Mouse (Mus musculus) E14TG2a.4 (cell line): ENCODE measurements at regions not wholly inside any gene's neighbourhood (a gene's known extent, or its start where the extent isn't known, plus 50 kb on each side); places are given as distances from the start of the nearest gene placed in this dataset.

Experiments
- H3K27me3 ChIP-seq: 2 replicates; pipeline ENCODE4 v1.6.1; 2014; ENCODE audit warnings: low read length, control low read depth; ENCODE audit not compliant: insufficient read depth
- H3K36me3 ChIP-seq: 2 replicates; pipeline ENCODE4 v1.6.1; 2014; ENCODE audit warnings: low read length, control low read depth; ENCODE audit not compliant: insufficient read depth
- H3K4me1 ChIP-seq: replicated peaks from 2 replicates; pipeline ENCODE4 v1.6.1; 2014; ENCODE audit warnings: low read depth, low read length, control low read depth
- H3K4me3 ChIP-seq: replicated peaks from 2 replicates; pipeline ENCODE4 v1.5.1; 2014; ENCODE audit warnings: mild to moderate bottlenecking, low read length
- H3K9me3 ChIP-seq: 2 replicates; pipeline ENCODE4 v1.6.1; 2014; ENCODE audit warnings: low read length, control low read depth
- CTCF ChIP-seq: conservative IDR thresholded peaks from 2 replicates; pipeline ENCODE4 v1.5.1; 2014; ENCODE audit warnings: low read length
- NANOG ChIP-seq: IDR thresholded peaks from 2 replicates; pipeline ENCODE4 v1.6.1; 2014; ENCODE audit warnings: borderline replicate concordance, low read length, mixed read lengths
- POU5F1 ChIP-seq: IDR thresholded peaks from 2 replicates; pipeline ENCODE4 v1.6.1; 2014; ENCODE audit warnings: low read length, borderline replicate concordance

DNA sequence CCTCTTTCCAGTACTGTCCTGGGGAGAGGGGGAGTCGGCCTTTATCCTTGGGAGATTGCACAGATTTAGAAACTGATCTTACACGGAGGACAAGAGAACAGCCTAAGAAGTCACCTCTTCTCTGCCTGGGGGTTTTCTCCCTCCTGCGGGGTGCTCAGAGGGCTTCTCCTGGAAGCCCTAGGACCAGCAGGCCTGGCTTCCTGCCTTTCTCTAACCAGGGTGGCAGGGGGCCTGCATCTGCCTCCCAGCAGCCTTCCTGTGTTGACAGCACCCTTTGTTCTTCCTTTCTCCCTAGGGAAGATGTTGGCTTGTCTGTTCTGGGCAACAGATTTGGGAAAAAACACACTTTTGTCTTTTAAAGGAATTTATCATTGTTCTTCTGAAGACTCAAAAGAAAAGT, 153.0 kb upstream of the Tgfbr2 start:
- TF ChIP-seq CTCF: no peak
- no peak for TF ChIP-seq NANOG
- TF ChIP-seq POU5F1: no peak
- Histone ChIP-seq H3K36me3 (no peaks in the 10 kb centered on the region), H3K4me1 (peaks cover 16% of the 10 kb centered on the region), H3K27me3 (no peaks in the 10 kb centered on the region), H3K9me3 (peaks cover 9% of the 10 kb centered on the region), H3K4me3 (no peak overlapping the region)

DNA sequence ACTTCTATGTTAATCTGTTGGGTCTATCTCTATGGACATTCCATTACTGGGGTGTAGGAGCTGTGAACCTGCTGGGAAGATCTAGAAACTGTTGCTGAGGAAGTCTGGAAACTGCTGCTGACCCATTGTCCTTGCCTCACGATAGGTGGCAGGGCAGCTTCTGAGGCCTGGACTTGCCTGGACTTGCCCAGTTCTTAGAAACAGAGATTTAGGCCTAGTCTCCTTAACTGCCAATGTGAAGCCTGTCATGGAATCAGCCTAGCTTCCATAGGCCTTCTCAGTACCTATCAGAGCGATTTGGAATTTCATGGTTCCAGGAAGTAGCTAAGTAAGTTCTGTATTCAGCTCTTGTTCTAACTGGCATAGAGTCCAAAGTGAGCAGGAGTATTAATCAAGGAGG, 151.9 kb upstream of the Tgfbr2 start:
- Histone ChIP-seq H3K9me3 (peaks cover 9% of the 10 kb centered on the region), H3K27me3 (no peaks in the 10 kb centered on the region), H3K36me3 (no peaks in the 10 kb centered on the region), H3K4me1 (peaks cover 16% of the 10 kb centered on the region), H3K4me3 (no peak overlapping the region)
- TF ChIP-seq POU5F1: no peak
- no peak for TF ChIP-seq CTCF
- no peak for TF ChIP-seq NANOG

DNA sequence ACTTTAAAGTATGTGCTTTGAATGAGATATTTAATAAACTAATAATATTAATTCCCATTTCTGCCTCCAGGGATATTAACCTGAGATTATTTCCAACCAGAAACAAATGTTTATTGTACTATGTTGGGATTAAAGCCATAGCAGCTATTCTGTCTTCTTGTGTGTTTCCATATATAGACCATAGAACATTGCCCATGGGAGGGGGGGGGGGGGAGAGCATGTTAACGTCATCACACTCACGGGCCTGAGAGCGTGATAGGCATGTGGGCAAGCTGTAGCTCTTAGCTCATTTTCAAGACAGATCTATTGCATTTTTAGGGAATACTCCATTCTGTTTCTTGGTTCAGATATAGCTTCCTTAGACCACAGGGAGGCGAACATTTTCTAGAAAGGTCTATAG, 149.8 kb upstream of the Tgfbr2 start:
- H3K9me3 ChIP-seq: peaks cover 9% of the 10 kb centered on the region
- TF ChIP-seq NANOG (no peak), POU5F1 (no peak), CTCF (no peak)
- no peaks in the 10 kb centered on the region for H3K27me3 ChIP-seq
- H3K4me1 ChIP-seq: peaks cover 19% of the 10 kb centered on the region
- H3K4me3 ChIP-seq: no peak overlapping the region
- H3K36me3 ChIP-seq: no peaks in the 10 kb centered on the region

DNA sequence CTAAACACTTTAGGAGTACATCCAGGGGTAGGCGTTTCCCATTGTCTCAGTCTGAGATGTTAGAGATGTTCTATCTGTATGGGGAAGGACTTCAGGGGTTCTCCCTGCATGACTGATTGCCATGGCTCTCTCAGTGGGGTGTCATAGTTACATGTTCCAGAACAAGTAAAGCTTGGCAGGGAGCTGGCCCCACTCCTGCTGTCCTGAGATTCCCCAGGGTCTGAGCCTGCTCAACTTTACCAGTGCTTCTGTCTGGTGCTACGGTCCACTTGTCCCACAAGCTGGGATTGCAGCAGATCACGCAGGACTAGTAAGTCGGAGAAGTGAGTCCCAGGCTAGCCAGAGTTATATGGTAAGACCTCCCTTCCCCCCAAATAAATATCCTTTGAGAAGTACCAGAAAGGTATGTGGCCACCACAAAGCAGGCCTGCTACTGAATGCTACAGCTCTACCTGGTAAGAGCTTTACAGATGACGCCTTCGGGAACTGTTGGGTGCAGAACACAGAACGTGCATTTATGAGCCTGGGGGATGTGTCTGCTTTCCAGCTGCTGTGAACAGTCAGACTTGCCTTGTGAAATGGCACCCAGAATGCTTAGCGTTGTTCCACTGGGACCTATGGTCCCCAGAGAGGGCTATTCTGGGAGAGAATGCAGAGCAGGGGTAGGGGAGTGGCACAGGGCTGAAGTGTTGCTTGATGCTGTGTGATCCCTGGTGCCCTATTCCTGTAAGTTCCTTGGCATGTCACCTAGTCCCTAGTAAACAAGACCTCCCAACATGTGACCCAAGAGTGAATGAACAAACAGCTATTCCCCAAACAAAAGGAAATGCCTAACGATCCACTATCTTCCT, 148.9 kb upstream of the Tgfbr2 start:
- Histone ChIP-seq H3K36me3 (no peaks in the 10 kb centered on the region), H3K27me3 (no peaks in the 10 kb centered on the region), H3K9me3 (peaks cover 9% of the 10 kb centered on the region), H3K4me1 (peaks cover 28% of the 10 kb centered on the region), H3K4me3 (no peak overlapping the region)
- TF ChIP-seq CTCF (no peak), POU5F1 (no peak), NANOG (no peak)

DNA sequence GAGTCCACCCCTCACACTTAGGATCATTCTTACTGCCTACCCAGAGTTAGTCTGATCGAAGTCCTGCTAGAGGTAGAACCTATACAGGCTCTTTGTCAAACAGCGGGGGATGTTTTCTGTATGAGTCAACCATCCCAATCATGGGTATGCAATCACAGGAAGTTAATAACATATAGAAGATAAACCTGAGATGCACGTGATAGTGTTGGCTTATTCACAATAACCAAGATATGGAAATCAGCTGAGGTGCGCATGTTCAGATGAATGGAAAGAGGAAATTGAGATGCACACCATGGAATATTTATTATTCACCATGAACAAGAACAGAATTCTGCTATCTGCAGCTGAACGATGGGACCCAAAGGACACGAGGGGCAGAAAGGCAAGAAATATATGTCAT, 146.7 kb upstream of the Tgfbr2 start:
- TF ChIP-seq POU5F1 (no peak), NANOG (no peak), CTCF (no peak)
- peaks cover 5% of the 10 kb centered on the region for H3K9me3 ChIP-seq

DNA sequence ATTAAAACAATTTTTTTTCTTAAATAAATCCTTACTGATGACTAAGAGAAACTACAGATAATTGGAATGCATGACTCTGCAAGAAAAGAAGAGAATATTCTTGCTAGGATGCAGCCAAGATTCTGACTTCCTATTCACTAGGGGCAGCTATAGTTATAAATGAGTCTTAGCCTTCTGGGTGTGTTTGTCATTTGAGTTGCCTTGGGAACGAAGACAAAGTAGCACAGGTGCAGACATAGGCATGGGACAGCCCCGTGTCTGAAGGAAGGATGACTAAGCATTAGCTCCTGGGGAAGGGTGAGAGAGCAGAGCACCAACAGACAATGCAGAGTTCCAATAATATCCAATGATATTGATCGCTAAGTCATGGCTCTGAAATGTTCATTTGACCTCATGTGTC, 144.3 kb upstream of the Tgfbr2 start:
- Histone ChIP-seq H3K27me3 (no peaks in the 10 kb centered on the region), H3K4me3 (no peak overlapping the region), H3K4me1 (peaks cover 46% of the 10 kb centered on the region), H3K36me3 (no peaks in the 10 kb centered on the region), H3K9me3 (peaks cover 5% of the 10 kb centered on the region; the same call in 1 of the 2 replicates)
- TF ChIP-seq CTCF (no peak), NANOG (no peak), POU5F1 (no peak)

More for the DNA sequence above, 146.7 kb upstream of the Tgfbr2 start:
- Histone ChIP-seq H3K27me3 (no peaks in the 10 kb centered on the region), H3K4me3 (no peak overlapping the region), H3K36me3 (no peaks in the 10 kb centered on the region), H3K4me1 (peaks cover 30% of the 10 kb centered on the region)

GRCm38 (mm10) chr9:116316582-116317095, 141.5 kb upstream of the Tgfbr2 start:
- Histone ChIP-seq H3K36me3 (no peaks in the 10 kb centered on the region), H3K9me3 (peaks cover 27% of the 10 kb centered on the region), H3K4me1 (peaks cover 47% of the 10 kb centered on the region), H3K27me3 (no peaks in the 10 kb centered on the region), H3K4me3 (no peak overlapping the region)
- TF ChIP-seq CTCF (no peak), NANOG (peak; percentile 31; the same call in 1 of the 2 replicates), POU5F1 (no peak)

DNA sequence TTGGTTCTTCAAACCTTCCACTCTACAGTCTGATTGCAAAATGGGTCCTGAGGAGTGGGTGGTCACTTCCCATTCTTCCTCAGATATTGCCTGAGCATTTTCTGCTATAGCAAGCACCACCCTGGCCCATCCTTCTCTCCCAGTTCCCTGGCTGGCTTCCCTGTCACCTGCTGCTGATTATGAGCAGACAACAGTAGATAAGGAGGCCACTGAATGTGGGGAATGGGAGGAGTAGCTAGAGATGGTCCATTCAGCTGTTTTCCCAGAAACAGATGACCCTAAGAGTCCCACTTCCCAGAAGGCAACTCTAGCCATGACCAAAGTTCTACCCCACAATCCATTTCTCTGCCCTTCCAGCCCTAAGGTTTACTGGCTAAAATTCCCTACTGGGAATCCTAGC, 139.6 kb upstream of the Tgfbr2 start:
- Histone ChIP-seq H3K9me3 (peaks cover 36% of the 10 kb centered on the region), H3K4me1 (peaks cover 42% of the 10 kb centered on the region), H3K27me3 (no peaks in the 10 kb centered on the region), H3K4me3 (no peak overlapping the region), H3K36me3 (no peaks in the 10 kb centered on the region)
- no peak for TF ChIP-seq CTCF
- no peak for TF ChIP-seq NANOG
- no peak for TF ChIP-seq POU5F1

DNA sequence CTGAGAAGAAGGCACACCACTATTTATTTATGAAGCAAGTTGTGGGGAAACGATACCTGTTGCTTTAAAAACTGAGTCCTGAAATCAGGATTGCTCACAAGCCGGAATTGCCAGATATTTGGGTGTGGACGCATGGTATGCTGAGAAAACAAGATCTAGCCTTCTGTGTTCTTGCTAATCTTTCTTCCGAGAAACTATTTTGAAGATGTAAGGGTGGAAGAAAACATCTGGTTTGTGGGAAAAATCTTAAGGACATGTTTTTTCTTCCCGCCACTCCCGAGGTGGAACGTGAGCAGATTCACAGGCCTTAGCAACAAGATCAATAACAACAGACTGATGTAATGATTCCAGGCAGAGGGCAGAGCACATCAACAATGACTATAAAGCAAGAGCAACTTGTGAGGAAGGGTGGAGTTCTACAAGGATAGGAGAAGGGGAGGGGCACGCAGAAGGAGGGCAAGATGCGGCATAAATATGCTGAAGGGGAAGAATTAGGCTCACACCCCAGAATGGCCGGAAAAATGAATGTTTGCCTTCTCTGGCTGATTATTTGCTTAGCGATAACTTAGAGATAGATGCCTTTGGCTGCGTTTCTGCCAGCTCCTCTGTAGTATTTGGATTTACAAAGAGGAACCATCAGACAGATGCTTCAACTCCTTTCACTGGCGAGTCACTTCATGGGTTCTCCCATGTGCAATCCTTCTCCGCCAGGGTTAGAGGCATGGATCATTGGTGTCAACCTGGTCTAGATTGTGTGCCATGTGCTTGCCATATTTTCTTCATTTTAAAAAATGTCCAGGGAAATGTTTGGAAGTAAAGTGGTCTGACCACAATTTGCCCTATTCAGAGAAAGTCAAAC, 139.0 kb upstream of the Tgfbr2 start:
- H3K27me3 ChIP-seq: no peaks in the 10 kb centered on the region
- H3K36me3 ChIP-seq: no peaks in the 10 kb centered on the region
- H3K4me3 ChIP-seq: no peak overlapping the region
- H3K4me1 ChIP-seq: peaks cover 36% of the 10 kb centered on the region
- H3K9me3 ChIP-seq: peaks cover 36% of the 10 kb centered on the region
- no peak for TF ChIP-seq CTCF
- no peak for TF ChIP-seq POU5F1
- no peak for TF ChIP-seq NANOG
